Mouse (Mus musculus) erythroblast, embryonic 14.5 days (primary cell): ENCODE results near the gene 1810043G02Rik. TPM values are rescaled to one million over a fixed set of nuclear protein-coding genes. Genes with fewer than 3 reads are reported as not detected.

Experiments
- H3K27me3 ChIP-seq: 2 replicates; pipeline ENCODE4 v1.6.1; 2012; ENCODE audit warnings: inconsistent platforms; ENCODE audit not compliant: control insufficient read depth
- H3K36me3 ChIP-seq: 2 replicates; pipeline ENCODE4 v1.6.1; 2012; ENCODE audit warnings: mild to moderate bottlenecking, inconsistent platforms; ENCODE audit not compliant: control insufficient read depth
- H3K4me1 ChIP-seq: 2 replicates; pipeline ENCODE4 v1.6.1; 2012; ENCODE audit warnings: inconsistent platforms; ENCODE audit not compliant: control insufficient read depth
- H3K4me3 ChIP-seq: replicated peaks from 2 replicates; pipeline ENCODE3; 2012; ENCODE audit warnings: moderate library complexity, mild to moderate bottlenecking, inconsistent platforms
- H3K9me3 ChIP-seq: 2 replicates; pipeline ENCODE4 v1.6.1; 2012; ENCODE audit warnings: low read length, inconsistent platforms, mixed read lengths; ENCODE audit not compliant: control insufficient read depth
- GATA1 ChIP-seq: IDR thresholded peaks from 2 replicates; pipeline ENCODE4 v1.6.1; 2012; ENCODE audit warnings: low read length, inconsistent platforms, mixed read lengths
- TAL1 ChIP-seq: IDR thresholded peaks from 3 replicates; pipeline ENCODE4 v1.6.1; 2012; ENCODE audit warnings: low read length, inconsistent platforms, mixed read lengths
- polyA plus RNA-seq: library from polyadenylated mRNA; stranded (reverse); fragments of >175 nt; gene quantifications from 2 replicates; pipeline ENCODE4 v1.2.3, GENCODE M21; 2012

The 1810043G02Rik gene
- polyA plus RNA-seq, 1 experiment, result 1.2 TPM

GRCm38 (mm10) chr10:77971709-77972553 lies 6.4 kb upstream of the 1810043G02Rik start:
- H3K4me3 ChIP-seq, result no peak overlapping the region
- peaks cover 41% of the 10 kb centered on the region for H3K27me3 ChIP-seq
- TF ChIP-seq GATA1 (no peak), TAL1 (no peak)
- H3K36me3 ChIP-seq, result no peaks in the 10 kb centered on the region
- no peaks in the 10 kb centered on the region for H3K9me3 ChIP-seq
- H3K4me1 ChIP-seq, result no peaks in the 10 kb centered on the region; the same call in 1 of the 2 replicates

DNA sequence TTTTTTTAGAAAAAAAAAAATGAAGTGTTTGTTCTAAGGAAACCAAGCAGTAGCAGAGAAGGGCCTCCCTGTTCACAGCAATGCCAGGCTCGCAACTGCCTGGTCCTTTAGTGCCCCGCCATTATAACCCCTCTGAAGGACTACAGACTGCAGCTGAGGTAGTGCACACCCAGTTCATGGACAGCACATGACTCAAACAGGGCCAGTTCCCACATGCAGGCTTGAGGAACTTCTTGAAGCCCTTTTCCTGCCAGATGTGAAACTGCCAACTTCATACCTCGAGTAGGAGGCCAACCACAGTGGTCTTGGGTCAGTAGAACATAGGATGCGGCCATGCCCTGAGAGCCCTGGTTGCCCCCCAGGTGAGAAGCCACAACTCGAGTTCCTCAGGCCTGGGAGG lies 4.0 kb upstream of the 1810043G02Rik start:
- H3K36me3 ChIP-seq, result no peaks in the 10 kb centered on the region
- no peaks in the 10 kb centered on the region for H3K9me3 ChIP-seq
- peaks cover 24% of the 10 kb centered on the region for H3K27me3 ChIP-seq
- no peak for TF ChIP-seq TAL1
- H3K4me1 ChIP-seq, result peaks cover 16% of the 10 kb centered on the region
- no peak overlapping the region for H3K4me3 ChIP-seq

GRCm38 (mm10) chr10:77974811-77975210 lies 3.5 kb upstream of the 1810043G02Rik start:
- peaks cover 19% of the 10 kb centered on the region for H3K27me3 ChIP-seq
- no peak overlapping the region for H3K4me3 ChIP-seq
- no peaks in the 10 kb centered on the region for H3K36me3 ChIP-seq
- H3K9me3 ChIP-seq, result no peaks in the 10 kb centered on the region
- TF ChIP-seq TAL1 (no peak), GATA1 (no peak)
- H3K4me1 ChIP-seq, result peaks cover 20% of the 10 kb centered on the region

DNA sequence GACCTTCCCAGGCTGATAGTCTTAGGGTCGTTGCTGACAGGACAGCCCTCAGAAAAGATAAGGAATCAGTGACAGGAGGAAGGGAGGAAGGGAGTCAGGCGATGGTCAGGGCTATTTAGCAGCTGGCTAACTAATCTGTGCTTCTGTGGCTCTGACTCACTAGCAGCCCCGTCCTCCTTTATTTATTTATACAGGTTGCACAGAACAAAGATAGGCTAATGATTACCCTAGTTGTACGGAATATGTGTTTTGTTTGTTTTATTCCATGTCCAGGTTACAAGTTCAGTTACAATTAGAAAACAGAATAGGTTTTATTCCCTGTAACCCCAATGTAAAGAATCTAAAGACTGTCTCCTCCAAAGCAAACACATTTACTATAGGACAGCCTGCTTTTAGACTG lies 2.7 kb upstream of the 1810043G02Rik start:
- Histone ChIP-seq H3K27me3 (peaks cover 11% of the 10 kb centered on the region), H3K4me3 (no peak overlapping the region), H3K9me3 (no peaks in the 10 kb centered on the region), H3K4me1 (peaks cover 24% of the 10 kb centered on the region), H3K36me3 (peaks cover 4% of the 10 kb centered on the region; the same call in 1 of the 2 replicates)
- TF ChIP-seq GATA1 (no peak), TAL1 (no peak)

DNA sequence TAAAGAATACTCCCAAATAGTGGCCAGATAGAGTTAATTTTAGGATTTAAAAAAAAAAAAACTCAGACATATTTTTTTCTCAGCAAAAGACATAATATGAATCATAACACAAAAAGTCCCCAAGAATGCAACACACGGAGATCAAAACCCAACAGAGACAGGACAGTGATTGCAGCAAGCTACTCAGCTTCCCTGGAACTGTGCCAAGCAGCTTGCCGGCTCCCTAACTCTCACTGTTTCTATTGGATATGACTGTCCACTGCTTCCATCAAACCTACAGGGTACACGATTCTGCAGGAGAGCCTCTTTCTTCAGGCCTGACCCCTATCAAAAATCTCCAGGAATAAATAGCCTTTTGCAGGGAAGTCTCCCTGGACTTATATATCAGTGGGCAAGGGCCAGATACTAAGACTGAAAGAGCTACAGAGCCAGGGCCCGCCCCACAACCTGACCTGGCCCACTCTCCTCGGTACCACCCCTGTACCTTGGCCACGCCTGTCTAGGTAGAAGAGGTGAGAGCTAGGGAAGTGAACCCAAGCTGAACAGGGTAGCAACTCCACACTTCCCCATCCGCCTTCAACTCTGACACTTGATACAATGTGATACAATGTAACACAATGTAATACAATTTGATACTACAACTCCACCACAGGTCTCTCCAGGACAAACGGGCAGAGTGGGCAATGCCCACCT lies 1.7 kb upstream of the 1810043G02Rik start:
- Histone ChIP-seq H3K4me3 (no peak overlapping the region), H3K27me3 (peaks cover 3% of the 10 kb centered on the region; the same call in 1 of the 2 replicates), H3K36me3 (peaks cover 7% of the 10 kb centered on the region), H3K4me1 (peaks cover 24% of the 10 kb centered on the region), H3K9me3 (no peaks in the 10 kb centered on the region)
- TF ChIP-seq TAL1, result no peak
- no peak for TF ChIP-seq GATA1

DNA sequence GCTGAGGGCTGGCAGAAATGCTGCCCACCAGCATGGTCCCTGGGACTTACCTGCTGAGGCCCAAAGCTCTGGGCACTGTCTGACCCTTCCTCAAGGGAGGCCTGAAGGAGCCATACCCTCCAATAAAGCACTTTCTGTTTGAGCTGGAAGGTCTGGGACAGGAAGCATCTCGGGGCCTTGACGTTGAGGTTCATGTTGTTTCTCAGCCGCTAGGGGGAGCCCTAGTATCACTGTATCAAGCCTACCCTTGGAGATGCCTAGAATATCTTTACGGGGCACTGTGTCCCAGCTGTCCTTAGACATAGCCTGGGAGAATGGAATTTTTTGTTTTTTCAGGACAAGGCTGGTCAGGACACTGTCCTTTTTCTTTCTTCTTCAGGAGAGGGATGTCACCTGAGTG lies 6.3 kb downstream of the 1810043G02Rik start:
- Histone ChIP-seq H3K9me3 (no peaks in the 10 kb centered on the region), H3K27me3 (no peaks in the 10 kb centered on the region), H3K4me3 (no peak overlapping the region), H3K4me1 (peaks cover 18% of the 10 kb centered on the region), H3K36me3 (peaks cover 52% of the 10 kb centered on the region)
- no peak for TF ChIP-seq GATA1
- no peak for TF ChIP-seq TAL1

- peaks cover 60% of the 10 kb centered on the region for H3K36me3 ChIP-seq
These were observed 7.5 kb downstream of the 1810043G02Rik start for GRCm38 (mm10) chr10:77985775-77986174.

DNA sequence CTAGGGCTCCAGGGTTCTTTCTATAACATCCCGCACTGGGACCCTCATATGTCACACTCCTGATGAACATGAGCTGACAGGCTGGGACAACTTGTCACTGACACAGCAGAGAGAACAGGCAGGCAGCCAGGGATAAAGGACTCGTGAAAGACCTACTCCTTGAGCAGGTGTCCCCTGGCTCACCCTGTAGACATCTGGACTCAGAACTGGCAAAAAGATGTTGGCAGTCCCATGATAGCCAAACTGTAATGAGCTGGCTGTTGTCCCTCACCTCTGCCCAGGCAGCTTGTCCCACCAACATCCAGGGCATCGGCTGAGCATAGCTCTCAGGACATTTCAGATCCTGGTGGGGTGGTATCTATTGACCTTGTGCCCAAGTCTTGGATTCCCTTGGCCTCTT lies 17.3 kb downstream of the 1810043G02Rik start:
- H3K27me3 ChIP-seq, result no peaks in the 10 kb centered on the region
- H3K4me1 ChIP-seq, result peaks cover 6% of the 10 kb centered on the region
- H3K36me3 ChIP-seq, result peaks cover 100% of the 10 kb centered on the region
- H3K9me3 ChIP-seq, result no peaks in the 10 kb centered on the region
- H3K4me3 ChIP-seq, result no peak overlapping the region
- no peak for TF ChIP-seq GATA1
- TF ChIP-seq TAL1, result no peak

More at GRCm38 (mm10) chr10:77985775-77986174, 7.5 kb downstream of the 1810043G02Rik start:
- Histone ChIP-seq H3K4me3 (no peak overlapping the region), H3K4me1 (peaks cover 12% of the 10 kb centered on the region), H3K9me3 (no peaks in the 10 kb centered on the region), H3K27me3 (no peaks in the 10 kb centered on the region)
- TF ChIP-seq TAL1 (no peak), GATA1 (no peak)

GRCm38 (mm10) chr10:78000200-78000599 lies 21.9 kb downstream of the 1810043G02Rik start:
- Histone ChIP-seq H3K4me3 (no peak overlapping the region), H3K36me3 (peaks cover 97% of the 10 kb centered on the region), H3K27me3 (no peaks in the 10 kb centered on the region), H3K9me3 (no peaks in the 10 kb centered on the region), H3K4me1 (peaks cover 34% of the 10 kb centered on the region)
- TF ChIP-seq TAL1 (no peak), GATA1 (no peak)
